Mouse (Mus musculus) thymus, adult 18-20 months (tissue): ENCODE results near the gene Enox1.
"Not testable (repeated sequence)": the region's sequence is repeated elsewhere in the genome, so short reads cannot be mapped to it uniquely, and the experiment has no call there.

Source experiments
- DNase-seq, 2 experiments: peaks; one replicate each; pipeline ENCODE4 v3.0.0; 2022; ENCODE audit warnings: mixed read lengths in 2 of 2

The Enox1 gene

DNA sequence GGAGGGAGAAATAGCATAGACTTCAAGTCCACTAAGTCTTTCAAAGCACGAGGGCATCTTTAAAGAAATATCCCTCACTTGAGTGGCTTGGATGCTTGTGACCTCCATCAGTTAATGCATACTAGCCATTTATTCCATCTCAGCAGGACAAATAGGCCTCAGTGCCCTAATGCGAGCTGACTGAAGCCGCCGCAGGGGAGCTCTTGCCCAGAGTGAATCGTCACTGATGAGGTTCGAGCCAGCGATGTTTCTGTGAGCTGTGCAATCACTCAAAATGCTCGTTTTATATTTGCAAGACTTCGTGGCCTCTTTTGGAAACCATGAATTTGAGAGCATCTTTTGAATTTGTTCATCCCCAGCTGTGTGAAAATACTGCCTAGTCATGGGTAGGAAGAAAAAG lies 372.6 kb downstream of the Enox1 start:
- no peak for DNase-seq

DNA sequence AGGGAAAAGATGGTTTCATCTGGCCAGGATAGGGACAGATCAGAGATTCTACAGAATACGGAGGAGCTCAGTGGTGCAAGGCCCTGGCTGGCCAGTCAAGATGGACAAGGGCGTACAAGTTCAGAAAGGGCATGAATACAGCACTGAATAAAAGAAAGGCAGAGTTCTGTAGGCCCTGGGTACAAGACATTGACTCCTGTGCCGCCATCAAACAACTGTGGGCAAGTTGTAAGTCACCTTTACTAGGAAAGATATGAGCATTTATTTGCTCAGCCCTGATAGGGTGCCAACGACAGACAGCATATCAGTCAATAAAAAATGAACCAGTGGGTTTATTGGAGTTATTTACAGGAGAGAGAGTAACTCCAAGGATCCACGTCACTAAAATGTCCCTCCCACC lies 373.1 kb downstream of the Enox1 start:
- DNase-seq: no peak

DNA sequence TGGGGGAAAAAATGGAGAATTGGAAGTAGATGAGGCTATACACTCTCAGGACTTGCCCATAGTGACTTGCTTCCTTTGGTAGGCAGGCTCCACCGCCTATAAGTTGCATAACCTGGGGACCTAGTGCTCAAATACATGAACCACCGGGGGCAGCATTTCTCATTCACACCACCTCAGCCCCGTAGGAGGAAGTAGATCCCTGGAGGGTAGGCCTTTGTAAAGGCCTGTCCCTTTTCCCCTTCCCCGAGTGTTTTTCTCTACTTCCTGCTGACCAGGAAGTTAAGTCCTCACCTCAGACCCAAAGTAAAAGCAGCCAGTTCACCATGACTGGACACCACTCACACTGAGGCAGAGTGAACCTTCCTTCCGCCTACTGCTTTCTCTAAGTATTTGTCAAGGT lies 377.1 kb downstream of the Enox1 start:
- no peak for DNase-seq

DNA sequence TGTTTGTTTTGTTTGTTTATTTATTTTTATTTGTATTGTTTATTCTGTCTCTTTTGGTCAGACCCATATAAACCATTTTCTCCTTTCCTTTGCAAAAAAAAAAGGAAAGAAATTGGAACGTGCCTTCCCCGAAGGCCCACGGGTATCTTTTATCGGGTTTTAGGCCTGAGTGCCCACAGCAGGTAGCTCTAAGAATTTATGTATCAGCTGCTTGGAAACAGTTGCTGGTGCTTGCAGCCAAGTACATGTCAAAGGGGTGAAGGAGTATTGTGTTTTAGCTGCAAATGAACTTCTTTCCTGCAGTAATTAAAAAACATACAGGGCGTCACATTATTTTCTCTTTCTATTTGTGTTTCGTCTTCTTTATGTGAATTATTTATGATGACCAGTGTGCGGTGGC lies 377.6 kb downstream of the Enox1 start:
- DNase-seq: no peak

DNA sequence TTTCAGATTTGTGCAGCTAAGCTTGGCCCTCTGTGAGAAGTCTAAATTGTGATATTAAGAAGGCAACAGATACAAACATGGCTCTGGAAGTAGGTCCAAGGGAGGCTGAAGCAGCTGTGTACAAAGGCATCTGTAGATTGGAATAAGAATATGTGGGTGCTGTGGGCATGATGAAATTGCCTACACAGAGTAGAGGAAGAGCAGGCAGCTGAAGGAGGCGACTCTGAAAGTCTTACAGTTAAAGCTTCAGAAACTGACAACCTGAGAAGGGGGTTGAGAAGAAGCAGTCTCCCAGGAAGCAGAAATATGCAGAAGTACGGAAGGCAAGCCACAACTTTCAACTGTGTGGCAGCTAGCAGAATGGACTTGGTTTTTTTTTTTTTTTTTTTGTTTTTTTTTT lies 380.0 kb downstream of the Enox1 start:
- DNase-seq: no peak

DNA sequence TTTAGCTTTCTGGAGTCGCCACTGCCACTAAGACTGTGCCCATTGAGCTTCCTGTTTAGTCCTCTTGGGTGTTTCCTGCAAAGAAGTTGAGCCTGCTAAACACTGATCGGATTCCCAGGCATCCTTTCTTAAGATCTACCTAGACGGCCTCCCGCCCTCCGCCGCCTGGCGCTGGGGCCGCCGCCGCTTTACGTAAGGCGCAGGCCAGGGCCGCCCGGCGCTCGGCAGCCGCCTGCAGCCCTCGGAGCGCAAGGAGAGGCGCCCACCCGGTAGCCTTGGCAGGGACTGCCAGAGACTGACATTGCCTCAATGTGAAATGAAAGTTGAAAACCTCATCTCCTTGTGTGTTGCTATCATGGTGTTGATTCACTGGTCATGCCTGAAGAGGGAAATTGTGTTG lies 383.0 kb downstream of the Enox1 start:
- DNase-seq: not testable (repeated sequence)

DNA sequence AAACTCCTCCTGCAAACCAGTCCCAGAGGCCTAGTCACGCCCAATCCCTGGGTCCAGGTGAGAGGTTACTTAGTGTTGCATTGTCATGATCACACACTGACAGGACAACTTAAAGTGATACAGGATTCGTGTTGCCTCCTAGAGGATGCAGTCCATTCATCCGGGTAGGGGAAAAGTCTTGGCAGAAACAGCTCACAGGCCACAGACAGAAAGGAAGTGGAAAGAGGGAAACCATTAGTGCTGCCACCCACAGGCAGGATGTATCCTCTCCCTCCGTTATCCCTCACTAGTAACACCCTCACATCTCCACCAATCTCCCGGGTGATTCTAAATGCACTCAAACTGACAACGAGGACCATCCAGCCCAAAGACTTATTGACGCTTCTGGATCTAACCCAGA lies 385.4 kb downstream of the Enox1 start:
- DNase-seq: no peak

DNA sequence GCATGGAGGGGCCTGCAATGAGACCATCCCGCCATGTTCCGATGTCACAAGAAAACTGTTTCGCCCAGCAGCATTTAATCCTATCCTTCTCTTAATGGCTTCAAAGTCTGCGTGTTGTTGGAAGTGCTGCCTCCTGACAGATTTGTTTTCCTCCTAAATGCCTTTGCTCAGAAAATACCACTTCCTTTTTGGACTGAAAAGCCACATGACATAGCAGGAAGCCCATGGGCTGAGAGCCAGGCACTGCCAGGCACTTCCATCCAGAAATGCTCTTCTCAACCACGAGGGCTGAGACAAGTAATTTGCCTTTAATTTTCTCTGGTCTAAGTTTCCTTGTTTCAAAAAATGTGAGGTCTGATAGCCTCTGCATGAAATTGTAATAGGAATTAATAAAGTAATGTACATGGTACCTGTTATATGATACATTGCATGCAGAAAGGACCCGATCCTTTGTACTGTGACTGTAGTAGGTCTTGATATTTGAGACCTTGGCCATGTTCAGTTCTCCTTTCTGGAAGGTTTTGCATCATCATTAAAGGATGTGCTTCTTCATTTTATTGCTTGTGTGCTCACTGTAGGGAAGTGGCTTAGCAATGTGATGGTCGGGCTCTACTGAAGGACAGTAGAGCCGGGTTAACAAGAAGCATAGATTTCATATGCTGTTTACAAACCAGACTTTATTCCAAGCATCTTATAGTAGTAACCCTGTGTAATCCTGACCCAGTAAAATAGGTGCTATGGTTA lies 390.1 kb downstream of the Enox1 start:
- DNase-seq: no peak

DNA sequence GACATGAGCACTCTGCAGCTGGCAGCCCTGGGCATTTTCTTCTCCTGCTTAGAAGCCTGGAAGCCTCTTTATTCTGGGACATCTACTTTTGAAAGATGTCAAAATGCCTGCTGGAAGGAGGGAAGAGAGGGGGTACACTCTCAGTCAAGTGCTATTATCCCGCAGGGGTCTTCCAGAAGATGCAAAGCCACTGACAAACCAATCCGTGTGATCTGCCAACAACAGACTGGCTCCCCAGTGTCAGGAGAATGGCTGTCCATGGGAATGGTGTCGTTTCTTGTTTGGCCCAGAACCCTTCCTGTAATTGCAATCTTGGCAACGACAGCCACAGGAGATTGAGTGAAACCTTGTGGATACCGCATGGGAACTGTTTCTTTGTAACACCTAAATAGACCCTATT lies 390.8 kb downstream of the Enox1 start:
- DNase-seq: no peak

DNA sequence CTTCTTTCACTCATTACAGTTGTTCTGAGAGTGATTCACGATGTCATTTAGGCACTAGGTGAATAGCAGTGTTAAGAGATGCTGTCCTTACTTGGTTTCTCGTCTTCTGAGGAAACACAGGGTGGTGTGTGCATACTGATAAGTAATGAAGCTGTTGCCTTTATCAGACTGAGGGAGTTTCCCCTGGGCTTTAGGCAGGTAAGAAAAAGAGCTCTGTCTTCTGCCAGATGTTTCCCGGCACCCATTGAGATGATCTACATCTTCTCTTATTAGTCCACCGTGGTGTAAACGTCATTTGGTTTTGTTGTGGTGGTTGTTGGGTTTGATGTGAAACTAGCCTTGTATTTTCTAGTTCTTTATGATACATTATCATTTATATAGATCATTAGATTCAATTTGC lies 392.4 kb downstream of the Enox1 start:
- DNase-seq: no peak

DNA sequence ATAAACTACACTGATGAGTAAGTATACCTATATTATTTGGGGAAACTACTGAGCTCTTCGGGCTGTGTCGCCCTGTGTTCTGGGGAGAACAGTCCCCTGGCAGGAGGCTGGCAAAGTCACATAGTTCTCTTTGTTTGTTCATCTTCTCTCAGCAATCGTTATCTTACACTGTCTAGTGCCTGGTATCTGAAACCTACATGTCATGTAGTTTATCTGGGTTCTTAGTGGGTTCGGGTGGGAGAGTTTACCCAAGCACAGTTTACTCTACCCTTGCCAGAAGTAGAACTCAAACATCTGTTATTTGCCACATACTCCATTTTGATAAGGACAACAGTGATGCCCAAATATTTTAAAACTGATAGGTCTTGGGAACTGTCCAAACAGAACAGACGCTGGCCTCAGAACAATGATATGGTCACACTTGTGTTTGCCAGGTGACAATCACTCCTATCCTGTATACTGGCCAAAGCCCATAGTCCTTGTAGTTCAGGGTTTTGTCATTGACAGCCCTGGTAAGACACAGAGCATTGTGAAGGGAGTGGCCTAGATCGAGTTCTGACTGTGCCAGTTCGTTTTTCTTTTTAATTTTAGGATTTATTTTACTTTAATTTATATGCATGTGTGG lies 401.0 kb downstream of the Enox1 start:
- no peak for DNase-seq

DNA sequence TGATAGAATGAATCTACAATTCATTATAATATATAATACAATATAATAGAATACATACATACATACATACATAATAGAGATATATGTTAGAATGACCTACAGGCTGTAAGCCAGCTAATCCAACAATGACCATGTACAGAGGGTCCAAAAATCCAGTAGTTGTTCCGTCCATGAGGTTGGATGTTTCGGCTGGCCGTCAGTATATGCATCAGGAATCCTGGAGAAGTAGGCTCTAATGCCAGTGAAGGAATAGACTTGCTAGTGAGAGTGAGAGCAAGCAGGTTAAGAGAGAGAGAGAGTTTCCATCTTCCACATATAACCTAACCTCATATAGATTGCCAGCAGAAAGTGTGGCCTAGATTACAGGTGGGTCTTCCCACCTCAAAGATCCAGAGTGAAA lies 402.3 kb downstream of the Enox1 start:
- DNase-seq: no peak

DNA sequence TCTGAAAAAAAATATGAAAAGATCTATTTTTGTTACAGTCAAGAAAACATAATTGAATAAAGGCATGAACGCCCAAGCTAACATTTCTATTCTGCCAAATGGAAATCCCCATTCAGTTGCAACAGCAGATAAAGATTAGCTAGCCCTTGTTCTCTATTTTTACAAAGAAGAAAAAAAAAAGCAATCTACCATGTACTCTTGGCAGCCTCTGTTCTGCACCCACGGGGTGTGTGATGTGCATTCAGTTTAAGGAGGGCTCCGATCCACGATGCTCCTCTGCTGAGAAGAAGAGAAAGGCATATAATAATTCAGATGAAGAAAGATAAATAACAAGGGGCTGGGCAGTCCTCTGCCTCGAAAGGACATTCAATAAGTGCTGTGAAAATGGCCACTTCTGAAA lies 403.2 kb downstream of the Enox1 start:
- no peak for DNase-seq

DNA sequence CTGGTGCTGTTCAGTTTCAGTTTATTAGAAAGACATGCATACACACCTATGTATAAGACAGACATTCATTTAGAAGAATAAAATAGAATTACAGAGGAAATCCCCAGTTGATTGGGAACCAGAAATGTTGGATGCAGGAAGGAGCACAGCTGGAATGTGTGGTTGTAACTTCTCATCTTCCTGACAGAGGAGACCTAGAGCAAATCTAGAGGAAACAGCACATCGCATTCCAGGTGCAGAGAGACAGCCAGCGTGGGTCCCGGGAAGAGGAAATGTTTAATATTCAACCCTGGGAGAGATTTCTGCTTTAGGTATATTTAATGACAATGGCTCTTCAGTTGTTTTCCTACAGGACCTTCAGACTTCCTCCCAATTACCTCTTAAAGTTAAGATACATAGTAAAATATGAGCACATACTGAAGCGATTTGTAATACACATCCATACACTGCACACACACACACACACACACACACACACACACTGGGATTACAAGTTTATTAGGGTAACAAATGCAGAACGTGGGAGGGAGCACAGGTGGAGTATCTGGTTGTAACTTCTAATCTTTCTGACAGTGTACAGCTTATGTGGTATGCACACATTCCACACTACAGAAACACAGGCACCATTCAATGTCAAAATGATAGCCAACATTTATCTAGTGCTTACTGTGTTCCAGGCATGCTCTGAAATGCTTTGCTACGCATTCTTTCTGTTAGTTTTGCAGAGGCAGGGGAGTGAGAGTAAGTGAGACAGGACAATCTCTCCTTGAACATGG lies 405.4 kb downstream of the Enox1 start:
- no peak for DNase-seq

DNA sequence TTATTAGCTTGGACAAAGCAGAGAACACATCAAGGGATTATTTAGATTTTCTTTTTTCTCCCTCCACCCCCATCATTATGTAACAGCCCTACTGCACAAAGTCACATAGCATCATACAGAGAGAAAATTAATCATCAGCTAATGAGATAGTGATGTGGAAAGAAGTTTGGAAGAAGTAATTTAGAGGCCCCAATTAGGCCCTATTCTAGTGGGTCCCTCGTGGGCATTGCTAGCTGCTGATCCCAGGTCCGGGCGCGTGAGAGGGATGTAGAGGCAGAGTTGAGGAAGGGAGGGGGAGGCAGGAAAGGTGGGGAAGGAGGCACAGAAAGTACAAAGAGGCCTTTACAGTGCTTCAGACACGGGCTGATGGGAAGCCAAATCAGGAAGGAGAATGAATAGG lies 407.4 kb downstream of the Enox1 start:
- DNase-seq: no peak

DNA sequence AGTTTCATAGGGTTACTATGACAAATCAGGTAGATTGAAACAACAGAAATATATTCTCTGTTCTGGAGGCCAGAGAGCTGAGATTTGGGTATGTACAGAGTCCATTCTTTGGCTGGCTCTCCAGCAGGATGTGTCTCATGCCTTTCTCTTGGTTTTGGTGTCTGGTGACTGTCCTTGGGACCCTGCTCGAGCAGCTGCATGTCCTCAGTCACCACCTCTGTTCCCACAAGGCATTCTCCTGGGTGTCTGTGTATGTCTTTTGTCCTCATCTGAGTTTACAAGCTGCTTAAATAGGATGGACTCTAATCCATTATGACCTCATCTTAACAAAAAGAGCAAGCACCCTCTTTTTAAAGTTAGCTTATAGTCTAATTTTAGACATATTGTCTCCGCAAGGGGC lies 410.6 kb downstream of the Enox1 start:
- DNase-seq: no peak

DNA sequence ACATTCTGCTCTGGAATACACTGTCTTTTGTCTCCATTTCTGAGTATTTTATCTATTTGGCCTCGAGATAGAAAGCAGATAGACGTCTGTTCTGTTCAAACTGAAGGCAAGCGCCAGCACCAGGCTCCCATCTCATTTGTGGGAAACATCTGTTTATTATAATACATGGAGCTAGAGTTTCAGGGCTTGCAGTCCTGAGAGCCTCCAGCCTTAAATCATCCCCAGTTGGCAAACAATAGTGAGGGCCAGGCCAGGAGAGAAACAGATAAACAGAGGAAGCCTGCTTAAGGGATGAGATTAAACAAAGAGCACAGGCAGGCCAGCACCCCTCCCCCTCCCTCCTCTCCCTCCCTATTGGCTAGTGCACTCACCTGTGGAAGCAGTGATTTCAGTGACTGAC lies 417.9 kb downstream of the Enox1 start:
- DNase-seq: no peak

DNA sequence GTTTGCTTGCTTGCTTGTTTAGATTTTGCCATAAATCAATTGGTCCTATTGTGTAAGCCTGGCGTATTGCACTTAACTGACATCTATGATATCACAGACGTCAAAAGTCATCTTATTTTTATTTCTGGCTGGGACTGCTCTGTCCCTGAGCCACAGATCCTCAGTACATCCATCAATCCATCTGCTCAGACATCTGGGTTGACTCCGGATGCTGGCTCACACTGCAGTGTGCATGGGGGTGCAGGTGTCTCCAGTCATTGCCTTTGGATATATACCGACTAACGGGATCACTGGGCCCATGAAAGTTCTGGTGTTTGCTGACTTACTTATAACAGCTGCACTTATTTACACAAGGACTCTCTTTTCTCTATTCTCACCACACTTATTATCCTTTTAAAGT lies 419.8 kb downstream of the Enox1 start:
- DNase-seq: no peak

DNA sequence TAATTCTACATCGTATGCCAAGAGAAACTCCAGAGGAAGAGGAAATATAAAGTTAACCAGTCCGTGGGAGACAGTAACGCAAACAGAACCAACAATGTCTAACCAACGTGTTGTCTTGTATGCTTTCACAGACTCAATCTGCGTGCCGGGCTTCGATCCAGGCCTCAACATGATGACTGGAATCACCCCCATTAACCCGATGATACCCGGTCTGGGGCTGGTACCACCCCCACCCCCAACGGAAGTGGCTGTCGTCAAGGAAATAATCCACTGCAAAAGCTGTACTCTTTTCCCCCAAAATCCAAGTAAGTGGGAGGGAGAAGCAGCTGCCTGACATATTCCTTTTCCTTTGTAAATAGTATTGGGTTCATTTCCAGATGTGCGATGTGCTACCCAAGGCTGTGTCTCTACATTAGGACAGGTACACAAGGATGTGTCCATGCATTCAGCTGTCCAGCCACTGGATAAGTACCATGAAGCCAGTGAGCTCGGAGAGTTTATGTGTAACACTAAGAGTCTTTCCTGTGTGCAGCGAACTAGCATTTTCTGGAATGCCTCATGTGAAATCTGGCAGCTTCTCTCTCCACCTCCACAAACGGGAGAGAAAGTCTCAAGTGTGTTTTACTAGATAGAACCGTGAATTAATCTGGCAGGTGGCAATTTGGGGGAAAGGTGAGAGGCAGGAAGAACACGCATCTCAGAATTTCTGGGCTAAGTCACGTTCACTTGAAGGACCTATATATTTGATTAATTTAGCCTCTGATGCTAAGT lies 421.1 kb downstream of the Enox1 start:
- no peak for DNase-seq

DNA sequence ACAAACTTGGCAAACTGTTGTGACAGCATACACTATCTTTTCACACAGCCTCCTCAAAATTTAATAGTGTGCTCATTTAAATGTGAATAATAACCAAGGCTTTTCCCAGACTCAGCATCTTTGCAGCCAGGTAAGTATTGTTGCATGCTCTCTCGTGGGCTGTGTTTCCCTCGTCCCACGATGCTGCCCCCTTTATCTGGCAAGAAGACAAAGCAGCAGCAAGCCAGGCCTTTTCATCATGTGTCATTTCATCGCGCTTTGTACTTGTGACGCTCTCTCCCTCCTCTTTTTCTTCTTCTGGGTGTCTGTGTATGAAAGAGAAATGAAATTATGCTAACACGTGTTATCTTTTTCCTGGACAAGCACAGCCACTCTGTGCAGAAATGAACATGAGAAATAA lies 421.8 kb downstream of the Enox1 start:
- no peak for DNase-seq

DNA sequence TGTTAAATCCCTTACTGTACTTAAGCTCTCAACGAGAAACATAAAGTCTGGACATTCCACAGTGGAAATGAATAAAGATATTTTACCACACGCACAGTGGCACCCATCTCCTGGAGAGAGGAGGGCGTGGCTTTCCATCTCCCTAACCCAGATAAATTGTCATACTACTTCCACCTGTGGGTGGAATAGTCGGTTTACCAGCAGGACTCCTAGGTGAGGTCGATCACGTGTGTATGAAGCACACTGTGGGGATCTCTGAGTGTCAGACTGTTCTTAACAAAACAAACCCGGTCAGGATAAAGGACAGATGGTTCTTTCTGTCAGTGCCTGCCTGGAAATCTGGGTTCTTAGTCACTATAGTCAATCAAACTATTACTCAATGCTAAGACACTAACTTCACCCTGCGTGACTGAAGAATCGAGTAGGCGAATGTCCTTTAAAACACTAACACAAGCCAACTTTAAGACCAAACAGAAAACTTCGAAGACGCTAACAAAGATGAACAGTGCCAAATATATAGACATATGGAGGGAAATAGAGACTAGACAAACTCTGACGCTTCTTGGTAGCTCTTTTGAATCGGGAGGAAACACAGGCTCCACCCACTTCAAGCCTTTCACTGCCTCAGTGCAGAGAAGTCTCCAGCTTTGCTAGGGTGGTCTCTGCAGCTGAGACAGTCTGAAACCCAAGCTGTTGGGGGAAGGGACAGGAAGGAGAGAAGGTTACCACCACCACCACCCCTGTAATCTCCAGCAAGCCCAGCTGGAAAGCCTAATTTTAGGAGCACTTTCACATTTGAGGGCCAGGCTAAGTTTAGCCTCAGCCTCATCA lies 423.8 kb downstream of the Enox1 start:
- DNase-seq: no peak

DNA sequence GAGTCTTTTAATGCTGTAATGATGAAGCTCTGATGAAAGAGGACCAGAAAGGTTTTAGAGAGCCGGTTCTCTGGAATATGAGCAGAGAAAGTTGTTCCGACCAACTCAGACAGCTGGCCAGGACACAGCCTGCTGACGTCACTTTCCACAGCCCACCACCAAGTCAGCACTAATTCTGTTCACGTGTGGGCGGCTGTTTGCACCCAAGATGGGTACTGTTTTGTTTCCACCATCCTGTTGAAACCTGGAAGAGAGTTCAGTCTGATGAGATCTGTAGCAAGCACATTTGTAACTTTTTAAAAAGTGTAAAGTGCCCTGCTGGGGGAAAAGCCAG lies 424.3 kb downstream of the Enox1 start:
- DNase-seq: no peak

DNA sequence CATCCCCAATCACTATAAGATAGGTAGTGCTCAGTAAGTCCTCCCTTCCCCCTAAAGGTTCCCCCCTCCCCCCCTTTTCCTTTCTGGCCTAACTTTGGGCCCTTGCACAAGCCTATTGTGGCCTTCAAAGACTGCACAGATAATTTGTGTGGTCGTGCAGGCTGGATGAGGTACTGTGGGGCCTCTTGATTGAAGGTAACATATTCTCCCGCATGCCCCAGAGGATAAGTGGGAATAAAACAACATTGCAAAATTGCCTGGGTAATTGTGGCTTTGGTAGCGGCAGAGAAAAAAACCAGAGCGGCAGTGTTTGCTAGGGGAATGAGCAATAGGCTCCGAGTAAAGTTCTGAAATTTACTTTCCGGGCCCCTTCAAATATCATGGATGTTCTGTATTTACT lies 425.1 kb downstream of the Enox1 start:
- DNase-seq: no peak
